In the genomic region with DNA sequence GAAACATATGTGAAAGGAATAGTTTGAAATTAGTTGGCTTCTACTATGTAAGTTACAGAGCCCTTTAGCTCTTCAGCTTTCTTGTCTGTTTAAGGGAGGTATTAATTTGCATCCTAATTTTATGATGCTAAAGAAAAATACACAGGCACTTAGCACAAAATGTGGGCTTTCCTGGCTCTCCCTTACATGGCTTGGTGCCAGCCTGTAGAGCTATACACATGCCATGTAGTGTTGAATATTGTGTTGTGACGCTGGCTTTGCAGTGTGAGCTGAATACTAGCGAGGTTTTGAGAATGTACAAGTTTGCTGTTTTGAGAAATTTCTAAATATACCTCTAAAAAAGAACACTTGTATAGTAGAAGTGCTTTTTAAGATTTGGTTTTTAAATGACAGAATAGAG, we compare ENCODE assay signal across 19 mouse cellular contexts.
DNase-seq lines count a peak whose midpoint lies in the region; ATAC-seq and TF ChIP-seq lines count a peak whose summit lies in the region.
"Had no signal": no experiment of that assay in that cellular context is flagged by ENCODE, and none has a peak within 500 bp of the region (broad histone marks: within the 10 kb centered on the region; RNA-seq: fewer than 3 reads in every experiment).

No protein-coding gene starts in this region.

- no peaks in the 10 kb centered on the region for H3K27me3 ChIP-seq in hindbrain, embryonic 13.5 days
- H3K27me3 ChIP-seq in hindbrain, embryonic 11.5 days (ENCODE audit: control insufficient read depth, insufficient read depth, low read length) = no peaks in the 10 kb centered on the region
- H3K27me3 ChIP-seq in midbrain, embryonic 12.5 days = no peaks in the 10 kb centered on the region
- no peaks in the 10 kb centered on the region for H3K27me3 ChIP-seq in midbrain, embryonic 16.5 days (ENCODE audit: control insufficient read depth, insufficient read depth, low read depth, low read length)
- no peaks in the 10 kb centered on the region for H3K27me3 ChIP-seq in forebrain, embryonic 15.5 days
- no peaks in the 10 kb centered on the region for H3K27me3 ChIP-seq in midbrain, postnatal 0 days (ENCODE audit: insufficient read depth, low read length)
- no peaks in the 10 kb centered on the region for H3K27me3 ChIP-seq in heart, embryonic 10.5 days (ENCODE audit: insufficient read depth, poor library complexity, severe bottlenecking)
- H3K27me3 ChIP-seq: embryonic facial prominence, embryonic 12.5 days; heart, embryonic 12.5 days; intestine, embryonic 15.5 days; limb, embryonic 13.5 days; liver, embryonic 15.5 days had no signal

- no peak overlapping the region for H3K9ac ChIP-seq in hindbrain, embryonic 13.5 days
- no peak overlapping the region for H3K9ac ChIP-seq in hindbrain, embryonic 11.5 days (ENCODE audit: low read depth, low read length)
- H3K9ac ChIP-seq in midbrain, embryonic 12.5 days (replicated peaks) = no peak overlapping the region
- no peak overlapping the region for H3K9ac ChIP-seq in midbrain, embryonic 16.5 days (ENCODE audit: low read depth, low read length)
- no peak overlapping the region for H3K9ac ChIP-seq in forebrain, embryonic 15.5 days (replicated peaks)
- no peak overlapping the region for H3K9ac ChIP-seq in midbrain, postnatal 0 days (replicated peaks; ENCODE audit: low read length, poor library complexity, severe bottlenecking)
- H3K9ac ChIP-seq: embryonic facial prominence, embryonic 12.5 days; heart, embryonic 12.5 days; intestine, embryonic 15.5 days; limb, embryonic 13.5 days; liver, embryonic 15.5 days had no signal

- ATAC-seq in hindbrain, embryonic 13.5 days (ENCODE audit: low FRiP score) = no peak
- no peak for ATAC-seq in hindbrain, embryonic 11.5 days (ENCODE audit: low FRiP score)
- no peak for ATAC-seq in midbrain, embryonic 12.5 days (ENCODE audit: low FRiP score, low read depth)
- ATAC-seq in midbrain, embryonic 16.5 days = no peak
- peak; percentile 86 for ATAC-seq in forebrain, embryonic 15.5 days (replicated peaks)
- ATAC-seq in midbrain, postnatal 0 days (ENCODE audit: low FRiP score) = no peak
- ATAC-seq: intestine, embryonic 15.5 days; lung, postnatal 0 days had no signal

- H3K4me2 ChIP-seq in hindbrain, embryonic 13.5 days = no peak overlapping the region
- H3K4me2 ChIP-seq in hindbrain, embryonic 11.5 days (replicated peaks; ENCODE audit: low read depth, low read length) = no peak overlapping the region
- no peak overlapping the region for H3K4me2 ChIP-seq in midbrain, embryonic 12.5 days (replicated peaks)
- H3K4me2 ChIP-seq in midbrain, embryonic 16.5 days (ENCODE audit: low read length) = no peak overlapping the region
- H3K4me2 ChIP-seq in forebrain, embryonic 15.5 days (replicated peaks) = no peak overlapping the region
- no peak overlapping the region for H3K4me2 ChIP-seq in midbrain, postnatal 0 days (ENCODE audit: low read depth, low read length, poor library complexity, severe bottlenecking)
- H3K4me2 ChIP-seq: embryonic facial prominence, embryonic 12.5 days; heart, embryonic 12.5 days; intestine, embryonic 15.5 days; limb, embryonic 13.5 days; liver, embryonic 15.5 days had no signal

- peak overlapping the region; percentile 40 for H3K27ac ChIP-seq in hindbrain, embryonic 13.5 days
- no peak overlapping the region for H3K27ac ChIP-seq in hindbrain, embryonic 11.5 days (ENCODE audit: low read depth, low read length)
- H3K27ac ChIP-seq in midbrain, embryonic 12.5 days (replicated peaks) = 0 out of 2 replicates have a peak overlapping the region, but pooled peaks have one; percentile 79
- H3K27ac ChIP-seq in midbrain, embryonic 16.5 days (ENCODE audit: low read length) = no peak overlapping the region
- H3K27ac ChIP-seq in forebrain, embryonic 15.5 days (replicated peaks) = peak overlapping the region; percentile 89
- H3K27ac ChIP-seq in midbrain, postnatal 0 days (ENCODE audit: low read depth, low read length) = no peak overlapping the region
- no peak overlapping the region for H3K27ac ChIP-seq in heart, embryonic 10.5 days
- H3K27ac ChIP-seq: embryonic facial prominence, embryonic 12.5 days; intestine, embryonic 15.5 days; limb, embryonic 13.5 days; liver, embryonic 15.5 days had no signal

- peaks cover 37% of the 10 kb centered on the region for H3K4me1 ChIP-seq in hindbrain, embryonic 13.5 days (replicated peaks)
- H3K4me1 ChIP-seq in hindbrain, embryonic 11.5 days (replicated peaks; ENCODE audit: control insufficient read depth, insufficient read depth, low read length) = no peaks in the 10 kb centered on the region; the same call in 1 of the 2 replicates
- H3K4me1 ChIP-seq in midbrain, embryonic 12.5 days = peaks cover 34% of the 10 kb centered on the region
- peaks cover 34% of the 10 kb centered on the region for H3K4me1 ChIP-seq in midbrain, embryonic 16.5 days (ENCODE audit: control insufficient read depth, insufficient read depth, low read length)
- peaks cover 34% of the 10 kb centered on the region for H3K4me1 ChIP-seq in forebrain, embryonic 15.5 days
- peaks cover 11% of the 10 kb centered on the region; the same call in 1 of the 2 replicates for H3K4me1 ChIP-seq in midbrain, postnatal 0 days (ENCODE audit: insufficient read depth, low read length)
- peaks cover 24% of the 10 kb centered on the region for H3K4me1 ChIP-seq in heart, embryonic 10.5 days
- H3K4me1 ChIP-seq: intestine, embryonic 15.5 days; limb, embryonic 13.5 days had no signal

- no peaks in the 10 kb centered on the region for H3K9me3 ChIP-seq in hindbrain, embryonic 13.5 days
- H3K9me3 ChIP-seq in hindbrain, embryonic 11.5 days (ENCODE audit: control insufficient read depth, low read length) = no peaks in the 10 kb centered on the region
- H3K9me3 ChIP-seq in midbrain, embryonic 12.5 days = no peaks in the 10 kb centered on the region
- H3K9me3 ChIP-seq in midbrain, embryonic 16.5 days (replicated peaks; ENCODE audit: control insufficient read depth, low read length, poor library complexity, severe bottlenecking) = no peaks in the 10 kb centered on the region
- no peaks in the 10 kb centered on the region for H3K9me3 ChIP-seq in forebrain, embryonic 15.5 days
- no peaks in the 10 kb centered on the region for H3K9me3 ChIP-seq in midbrain, postnatal 0 days (ENCODE audit: low read length)
- no peaks in the 10 kb centered on the region for H3K9me3 ChIP-seq in heart, embryonic 10.5 days
- H3K9me3 ChIP-seq: embryonic facial prominence, embryonic 12.5 days; heart, embryonic 12.5 days; intestine, embryonic 15.5 days; limb, embryonic 13.5 days; liver, embryonic 15.5 days had no signal

- no peak for DNase-seq in hindbrain, embryonic 11.5 days (ENCODE audit: low spot score)
- DNase-seq in midbrain, postnatal 0 days (ENCODE audit: low spot score) = peak; percentile 25
- no peak for DNase-seq in heart, embryonic 10.5 days (ENCODE audit: low spot score)
- DNase-seq in kidney, adult 8-10 months = no peak
- DNase-seq: adrenal gland, postnatal 10 days; cerebellum, adult 18-20 months; kidney, postnatal 10 days; retina, postnatal 1 day; thymus, postnatal 36 days had no signal

- no peak for TF ChIP-seq CTCF in midbrain, postnatal 0 days (IDR thresholded peaks at IDR 0.05)

- H3K36me3 ChIP-seq in hindbrain, embryonic 13.5 days = no peaks in the 10 kb centered on the region
- no peaks in the 10 kb centered on the region for H3K36me3 ChIP-seq in hindbrain, embryonic 11.5 days (ENCODE audit: control insufficient read depth, insufficient read depth, low read length)
- H3K36me3 ChIP-seq in midbrain, embryonic 12.5 days = 0 out of 2 replicates have a peak, but pooled peaks cover 2% of the 10 kb centered on the region
- H3K36me3 ChIP-seq in midbrain, embryonic 16.5 days (ENCODE audit: control insufficient read depth, insufficient read depth, low read length) = 0 out of 2 replicates have a peak, but pooled peaks cover 3% of the 10 kb centered on the region
- H3K36me3 ChIP-seq in forebrain, embryonic 15.5 days = no peaks in the 10 kb centered on the region
- no peaks in the 10 kb centered on the region for H3K36me3 ChIP-seq in midbrain, postnatal 0 days (ENCODE audit: insufficient read depth, low read length)
- H3K36me3 ChIP-seq in heart, embryonic 10.5 days = peaks cover 3% of the 10 kb centered on the region; the same call in 1 of the 2 replicates
- H3K36me3 ChIP-seq: heart, embryonic 12.5 days; intestine, embryonic 15.5 days had no signal

- WGBS in hindbrain, embryonic 13.5 days = 61% methylated on average over 2 of the region's 2 CpGs
- 89% methylated on average over 2 of the region's 2 CpGs for WGBS in hindbrain, embryonic 11.5 days
- 83% methylated on average over 2 of the region's 2 CpGs for WGBS in midbrain, embryonic 12.5 days
- 55% methylated on average over 2 of the region's 2 CpGs for WGBS in midbrain, embryonic 16.5 days
- WGBS in forebrain, embryonic 15.5 days = 25% methylated on average over 2 of the region's 2 CpGs
- 46% methylated on average over 2 of the region's 2 CpGs for WGBS in midbrain, postnatal 0 days
- 90% methylated on average over 2 of the region's 2 CpGs for WGBS in heart, embryonic 10.5 days

- no peak overlapping the region for H3K4me3 ChIP-seq in hindbrain, embryonic 13.5 days
- H3K4me3 ChIP-seq in hindbrain, embryonic 11.5 days (ENCODE audit: low read depth, low read length) = no peak overlapping the region
- H3K4me3 ChIP-seq in midbrain, embryonic 12.5 days = no peak overlapping the region
- H3K4me3 ChIP-seq in midbrain, embryonic 16.5 days (ENCODE audit: low read depth, low read length) = no peak overlapping the region
- H3K4me3 ChIP-seq in forebrain, embryonic 15.5 days = no peak overlapping the region
- H3K4me3 ChIP-seq in midbrain, postnatal 0 days (ENCODE audit: low read depth, low read length) = no peak overlapping the region
- H3K4me3 ChIP-seq in heart, embryonic 10.5 days = no peak overlapping the region
- H3K4me3 ChIP-seq: embryonic facial prominence, embryonic 12.5 days; heart, embryonic 12.5 days; intestine, embryonic 15.5 days; limb, embryonic 13.5 days; liver, embryonic 15.5 days had no signal

Comparison
In these comparisons a context has a peak if more than half of its experiments do, and no peak if none do; other contexts are left out.
1. H3K27ac ChIP-seq: peak in hindbrain, embryonic 13.5 days (single experiment), midbrain, embryonic 12.5 days (single experiment) and forebrain, embryonic 15.5 days (single experiment); none in hindbrain, embryonic 11.5 days (single experiment), midbrain, embryonic 16.5 days (single experiment), midbrain, postnatal 0 days (single experiment) and heart, embryonic 10.5 days (single experiment).